Mouse (Mus musculus): ENCODE data around the gene Arhgap23. TPM values are rescaled to one million over a fixed set of nuclear protein-coding genes. Genes with fewer than 3 reads are reported as not detected.

The Arhgap23 gene
- 25.6 and 31.5 TPM in 2 replicates for polyA plus RNA-seq (2012; rRNA removed)

DNA sequence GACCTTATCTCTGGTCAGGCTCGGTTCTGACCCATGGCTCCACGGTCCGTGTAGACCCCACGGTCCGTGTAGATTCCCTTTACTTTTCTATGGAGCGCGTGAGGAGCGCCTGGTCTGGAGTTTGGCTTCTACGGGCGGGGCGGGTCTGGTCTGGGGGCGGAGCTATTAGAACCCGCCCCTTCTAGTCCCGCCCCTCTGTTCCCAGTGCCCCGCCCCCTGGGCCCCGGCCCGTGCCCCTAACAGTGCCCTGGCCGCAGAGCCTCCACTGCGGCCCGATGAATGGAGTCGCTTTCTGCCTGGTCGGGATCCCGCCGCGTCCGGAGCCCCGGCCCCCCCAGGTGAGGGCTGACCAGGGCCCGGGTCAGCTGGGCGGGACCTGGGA lies at the start of gene Arhgap23:
Arhgap23 (plus strand) TSS at position 204 of the 382 bp plus-strand sequence.
- no peak for DNase-seq (ENCODE audit: low read depth)

DNA sequence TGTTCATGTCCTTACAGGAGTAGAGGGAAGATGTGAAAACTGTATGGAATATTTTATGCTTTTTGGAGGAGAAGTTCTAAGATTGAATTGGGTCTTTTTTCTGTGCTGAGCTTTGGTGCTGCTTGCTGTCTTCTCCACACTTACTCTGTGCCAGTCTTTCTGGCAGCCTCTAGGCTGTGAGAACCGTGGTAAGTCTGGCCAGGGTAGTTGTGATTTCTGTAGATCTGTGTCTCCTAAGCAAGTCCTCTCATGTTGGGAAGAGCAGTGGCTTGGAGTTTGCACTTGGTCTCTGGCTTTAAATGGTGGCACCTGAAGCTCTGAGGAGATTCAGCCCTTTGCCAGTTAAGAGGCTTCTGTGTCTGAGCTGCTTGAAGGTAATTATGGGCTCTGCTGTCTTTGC lies 49.8 kb upstream of the Arhgap23 start:
- no peak for DNase-seq (ENCODE audit: low read depth)

DNA sequence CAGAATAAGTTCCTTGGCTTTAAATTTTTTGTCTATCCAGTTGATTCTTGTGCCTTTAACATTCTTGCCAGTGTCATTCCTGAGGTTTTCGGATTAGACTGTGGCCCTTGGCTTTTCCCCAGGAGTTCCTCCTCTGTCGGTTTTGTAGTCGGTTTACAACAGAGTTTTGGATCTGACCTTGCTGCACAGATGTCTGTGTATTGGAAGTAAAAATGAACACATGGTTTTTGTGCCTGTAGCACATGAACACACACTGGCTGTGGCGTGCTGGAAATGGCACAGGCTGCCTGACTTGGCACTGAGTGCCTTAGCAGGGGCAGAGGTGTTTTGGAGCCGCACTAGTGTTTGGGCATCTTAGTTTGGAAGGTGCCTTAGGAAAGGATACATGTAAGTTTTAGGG lies 46.8 kb upstream of the Arhgap23 start:
- DNase-seq (ENCODE audit: low read depth): no peak

DNA sequence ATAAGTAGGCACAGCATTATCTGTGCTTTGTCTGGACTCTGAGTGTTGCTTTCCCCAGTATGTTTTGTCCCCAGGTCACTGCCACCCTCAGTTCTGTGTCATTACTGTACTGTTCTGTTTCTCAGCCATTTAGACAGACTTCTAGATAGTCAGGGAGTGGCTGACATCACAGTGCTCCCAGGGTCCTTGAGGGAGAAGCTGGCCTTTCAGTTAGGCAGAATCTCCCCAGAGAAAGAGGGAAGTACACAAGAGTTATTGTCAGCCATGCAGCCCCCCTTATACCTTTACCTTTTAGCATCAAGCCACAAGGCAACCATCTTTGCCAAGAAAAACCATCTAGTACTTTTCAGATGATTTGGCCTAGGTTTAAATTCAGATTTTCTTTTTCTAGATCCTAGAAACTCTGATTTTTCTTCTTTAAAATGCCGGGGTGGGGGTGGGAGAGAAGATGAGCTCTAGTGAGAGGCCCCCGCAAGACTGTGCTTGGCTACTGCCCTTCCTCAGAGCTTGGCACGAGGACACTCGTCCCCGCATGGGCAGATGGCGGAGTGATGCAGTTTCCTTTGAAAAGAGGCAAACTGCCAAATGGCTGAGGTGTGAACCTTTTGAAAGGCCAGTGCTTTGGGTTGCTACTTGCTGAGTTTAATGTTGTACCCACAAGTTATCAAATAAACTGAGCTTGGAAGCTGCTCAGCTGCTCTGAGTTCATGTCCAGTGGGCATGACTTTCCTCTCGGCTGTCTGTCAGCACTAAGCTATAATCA lies 44.8 kb upstream of the Arhgap23 start:
- no peak for DNase-seq (ENCODE audit: low read depth)

DNA sequence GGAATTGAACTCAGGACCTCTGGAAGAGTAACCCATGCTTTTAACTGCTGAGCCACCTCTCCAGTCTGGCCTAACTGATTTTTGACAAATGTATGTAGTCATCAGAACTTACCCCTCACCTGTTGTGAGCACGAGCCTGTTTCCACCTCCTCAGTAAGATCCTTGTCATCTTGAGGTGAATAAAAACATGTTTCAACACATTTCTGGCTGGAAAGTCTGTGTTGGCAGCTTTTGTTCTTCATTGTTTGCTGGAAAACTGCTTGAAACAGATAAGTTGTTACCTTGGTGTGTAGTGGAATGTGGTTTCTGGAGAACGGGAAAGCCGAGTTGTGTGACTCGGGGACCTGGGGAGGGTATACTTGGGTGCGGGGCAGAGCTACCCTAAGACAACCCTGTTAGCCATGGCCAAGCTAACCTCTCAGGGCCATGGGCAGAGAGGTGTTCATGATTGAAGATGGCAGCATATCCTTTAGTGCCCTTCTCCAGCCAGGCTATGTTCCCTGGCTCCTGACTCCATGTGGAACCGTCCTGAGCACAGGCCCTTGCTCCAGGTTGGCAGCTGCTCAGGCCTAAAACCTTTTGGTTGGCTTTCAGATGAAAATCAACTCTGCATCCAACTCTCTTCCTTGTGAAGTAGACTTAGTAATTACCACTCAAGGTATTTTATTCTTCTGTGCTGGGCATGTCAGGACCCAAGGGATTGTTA lies 43.0 kb upstream of the Arhgap23 start:
- peak; percentile 90 for DNase-seq (ENCODE audit: low read depth)

DNA sequence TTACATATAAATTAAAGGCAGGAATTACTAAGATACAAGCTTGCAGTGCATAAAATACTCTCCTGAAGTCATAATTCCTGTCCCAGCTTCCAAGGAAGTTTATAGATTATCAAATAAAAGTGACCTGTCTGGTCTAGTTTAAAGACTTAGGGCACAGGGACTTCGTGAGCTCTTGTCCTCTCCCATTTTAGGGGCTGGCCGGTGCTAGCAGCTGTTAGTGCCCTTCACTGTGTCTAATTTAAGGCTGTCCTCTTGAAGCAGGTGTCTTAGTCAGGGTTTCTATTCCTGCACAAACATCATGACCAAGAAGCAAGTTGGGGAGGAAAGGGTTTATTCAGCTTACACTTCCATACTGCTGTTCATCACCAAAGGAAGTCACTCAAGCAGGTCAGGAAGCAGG lies 41.9 kb upstream of the Arhgap23 start:
- no peak for DNase-seq (ENCODE audit: low read depth)

DNA sequence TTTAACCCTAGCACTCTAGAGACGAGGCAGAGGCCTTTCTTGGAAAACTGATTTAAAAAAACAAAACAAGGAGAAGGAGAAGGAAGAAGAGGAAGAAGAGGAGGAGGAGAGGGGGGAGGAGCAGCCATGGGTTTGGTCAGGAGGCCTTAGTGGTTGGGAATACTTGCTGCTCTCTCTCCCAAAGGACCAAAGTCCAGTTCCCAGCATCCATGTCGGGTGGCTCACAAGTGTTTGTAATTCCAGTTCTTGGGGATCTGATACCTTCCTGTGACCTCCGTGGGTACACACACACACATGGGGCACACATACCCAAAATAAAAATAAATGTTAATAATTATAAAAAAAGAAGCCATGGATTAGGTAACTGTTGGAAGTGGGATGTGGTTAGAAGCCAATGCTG lies 35.3 kb upstream of the Arhgap23 start:
- no peak for DNase-seq (ENCODE audit: low read depth)

DNA sequence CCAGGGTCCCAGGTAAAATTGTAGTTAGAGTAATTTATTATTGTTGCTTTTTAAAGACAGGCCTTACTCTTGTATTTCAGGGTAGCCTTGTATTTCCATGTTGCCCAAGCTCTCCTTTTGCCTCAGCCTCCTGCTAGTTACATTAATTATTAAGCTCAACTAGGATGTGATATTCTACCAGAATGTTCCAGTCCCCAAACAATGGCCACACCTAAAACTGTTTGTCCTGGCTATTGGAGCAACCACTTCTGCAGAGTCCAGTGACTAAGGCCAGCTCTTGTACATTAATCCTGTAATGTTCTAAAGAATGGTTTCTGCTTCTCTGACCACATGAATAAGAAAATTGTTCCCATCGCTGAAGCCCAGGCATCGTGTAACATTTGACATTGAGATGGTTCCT lies 32.3 kb upstream of the Arhgap23 start:
- no peak for DNase-seq (ENCODE audit: low read depth)

DNA sequence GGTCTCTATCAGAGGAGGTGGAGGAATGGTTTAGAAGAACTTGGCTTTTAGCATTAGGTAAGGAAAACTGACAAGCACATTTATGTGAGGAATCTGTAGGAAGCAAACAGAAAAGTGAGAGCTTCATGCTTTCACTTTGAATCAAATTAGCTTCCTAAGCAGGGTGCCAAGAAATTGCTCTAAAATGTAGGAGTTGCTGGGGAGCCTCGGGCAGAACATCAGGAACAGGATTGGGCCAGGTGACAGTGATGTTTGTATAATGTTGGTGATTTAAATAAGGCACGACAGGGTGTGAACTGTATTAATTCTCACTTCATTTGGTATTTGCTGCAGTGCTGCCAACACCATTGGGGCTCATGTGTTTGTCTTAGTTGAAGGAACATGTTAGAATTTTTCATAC lies 31.6 kb upstream of the Arhgap23 start:
- no peak for DNase-seq (ENCODE audit: low read depth)

DNA sequence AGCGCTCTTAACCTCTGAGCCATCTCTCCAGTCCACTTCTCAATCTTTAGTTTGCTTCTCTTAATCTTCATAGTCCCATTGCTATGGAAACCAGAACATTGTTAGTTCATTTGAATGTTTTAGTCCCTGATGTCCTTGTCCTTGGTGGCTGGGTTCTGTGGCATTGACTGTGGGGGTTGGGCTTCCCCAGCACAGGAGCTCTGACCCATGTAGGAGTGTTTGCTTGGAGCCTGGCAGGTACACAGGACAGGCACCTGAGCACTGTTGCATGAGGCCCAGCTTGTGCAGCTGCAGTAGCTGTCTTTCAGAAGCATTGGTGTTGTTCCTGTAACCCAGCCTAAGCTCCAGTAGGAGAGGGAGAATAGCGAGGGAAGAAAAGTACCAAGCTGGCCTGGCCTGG lies 27.5 kb upstream of the Arhgap23 start:
- no peak for DNase-seq (ENCODE audit: low read depth)

DNA sequence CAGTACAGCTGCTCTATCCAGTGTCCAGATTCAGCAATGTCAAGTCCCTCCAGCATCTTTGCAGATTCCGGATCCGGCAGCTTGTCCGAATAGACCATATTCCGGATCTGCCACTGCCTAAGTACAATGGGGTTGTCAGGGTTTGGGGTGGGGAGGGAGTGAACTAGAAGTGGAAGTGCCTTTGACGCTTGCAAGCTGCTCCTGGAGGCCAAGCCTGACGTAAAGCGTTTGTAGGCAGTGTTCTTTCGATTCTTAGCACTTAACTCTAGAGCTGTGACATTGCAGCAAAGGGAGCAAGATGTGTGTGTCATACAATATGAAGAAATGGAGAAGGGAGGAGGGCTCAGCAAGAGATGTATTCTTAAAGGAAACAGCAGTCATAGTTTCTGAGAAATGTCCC lies 26.2 kb upstream of the Arhgap23 start:
- DNase-seq (ENCODE audit: low read depth): no peak

DNA sequence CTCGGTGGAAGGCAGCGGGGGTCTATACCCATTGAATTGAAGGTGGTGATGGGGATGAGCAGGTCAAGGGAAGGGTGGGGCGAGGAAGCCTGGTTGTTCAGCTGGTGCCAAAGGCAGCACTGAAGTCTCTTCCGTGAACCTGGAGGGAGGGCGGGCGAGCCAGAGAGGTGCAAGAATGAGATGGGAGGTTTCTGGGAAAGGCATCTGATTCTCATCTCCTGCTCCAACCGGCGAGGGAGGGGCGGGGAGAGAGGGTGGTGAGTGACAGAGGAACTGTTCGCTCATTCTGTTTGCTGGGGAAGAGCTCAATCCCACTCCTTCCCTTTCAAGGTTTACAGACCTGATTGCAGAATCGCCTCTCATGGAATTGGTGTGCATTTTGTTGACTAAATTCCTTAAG lies 21.7 kb upstream of the Arhgap23 start:
- DNase-seq (ENCODE audit: low read depth): no peak

DNA sequence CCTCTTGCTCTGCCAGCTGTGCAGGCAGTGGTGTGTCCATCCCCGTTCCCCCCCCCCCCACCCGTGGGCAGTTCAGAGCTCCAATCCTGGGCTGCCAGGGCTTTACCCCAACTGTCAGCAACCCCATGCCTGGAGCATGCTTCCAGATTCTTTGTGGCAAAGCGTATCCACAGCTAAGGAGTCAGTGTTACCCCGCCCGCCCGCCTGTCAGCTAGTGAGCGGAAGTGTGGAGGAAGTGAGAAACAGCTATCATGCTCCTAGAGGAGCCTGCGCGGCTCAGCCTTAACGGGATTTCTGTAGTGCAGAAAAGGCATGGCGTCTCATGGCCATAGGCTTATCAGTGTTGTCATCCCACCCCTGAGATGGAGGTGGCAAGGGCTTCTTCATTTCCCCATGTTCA lies 21.2 kb upstream of the Arhgap23 start:
- DNase-seq (ENCODE audit: low read depth): no peak

DNA sequence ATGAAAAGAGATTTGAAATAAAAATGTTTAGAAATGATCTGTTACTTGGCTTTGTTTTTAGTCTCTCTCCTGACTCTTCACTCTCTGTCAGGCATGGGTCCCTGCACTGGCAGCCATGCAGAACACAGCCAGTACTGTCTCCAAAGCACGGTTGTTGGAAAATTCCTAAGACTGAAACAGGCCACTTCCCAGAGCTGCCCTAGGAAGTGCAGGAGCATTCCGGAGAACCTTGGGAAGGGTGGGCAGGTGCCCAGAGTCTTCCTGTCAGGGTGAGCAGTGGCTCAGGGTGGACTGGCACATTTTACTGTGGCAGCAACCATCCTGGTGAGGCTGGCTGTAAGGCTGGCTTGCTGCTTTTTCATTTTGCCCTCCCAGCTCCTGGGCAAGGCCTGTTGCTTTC lies 16.8 kb upstream of the Arhgap23 start:
- DNase-seq (ENCODE audit: low read depth): no peak

DNA sequence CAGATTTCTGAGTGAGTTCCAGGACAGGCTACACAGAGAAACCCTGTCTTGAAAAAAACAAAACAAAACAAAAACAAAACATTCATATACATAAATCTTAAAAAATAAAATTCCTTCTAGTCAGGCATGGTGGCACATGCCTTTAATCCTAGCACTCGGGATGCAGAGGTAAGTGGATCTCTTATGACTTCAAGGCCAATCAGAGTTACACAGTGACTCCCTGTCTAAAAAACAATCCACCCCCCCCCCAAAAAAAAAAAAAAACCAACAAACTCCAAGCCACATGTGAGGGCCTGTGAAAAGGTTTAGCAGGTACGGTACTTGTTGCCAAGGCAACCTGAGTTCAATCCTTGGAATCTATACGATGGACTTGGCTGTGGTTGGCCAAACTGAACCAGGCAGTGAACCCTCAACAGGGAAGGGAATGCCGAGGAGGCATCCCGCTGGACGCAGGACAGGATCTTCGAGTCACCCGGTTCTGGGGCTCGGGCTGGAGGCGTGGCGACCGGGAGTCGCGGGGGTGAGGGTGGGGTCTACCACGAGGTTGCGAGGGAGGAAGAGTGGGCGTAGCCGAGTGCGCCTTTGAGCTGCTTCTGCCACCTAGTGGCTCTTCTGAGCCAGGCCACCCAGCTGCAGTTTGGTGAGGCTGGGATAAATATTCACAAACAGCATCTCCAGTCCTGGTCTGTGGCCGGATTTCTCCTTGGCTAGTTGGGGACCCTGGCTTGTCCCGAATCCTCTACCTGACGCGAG lies 15.2 kb upstream of the Arhgap23 start:
- no peak for DNase-seq (ENCODE audit: low read depth)

DNA sequence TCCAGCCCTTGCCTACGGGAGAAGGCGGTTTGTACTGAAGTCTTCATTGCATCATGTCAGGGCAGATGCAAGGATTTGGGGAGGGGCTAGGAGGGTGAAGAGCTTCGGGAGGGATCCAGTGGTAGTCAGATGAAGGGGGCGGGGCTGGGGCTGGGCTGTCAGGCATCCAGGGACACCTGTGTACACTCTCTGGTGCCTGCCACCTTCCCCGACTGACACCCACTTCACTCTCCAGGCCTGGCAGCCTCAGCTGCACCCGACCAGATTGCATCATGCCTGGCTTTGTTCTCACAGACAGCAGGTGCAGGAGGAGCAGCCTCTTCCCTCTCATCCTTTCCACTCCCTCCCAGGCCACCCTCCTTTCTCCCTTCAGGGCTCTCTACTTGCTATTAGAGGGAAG lies 14.3 kb upstream of the Arhgap23 start:
- no peak for DNase-seq (ENCODE audit: low read depth)

DNA sequence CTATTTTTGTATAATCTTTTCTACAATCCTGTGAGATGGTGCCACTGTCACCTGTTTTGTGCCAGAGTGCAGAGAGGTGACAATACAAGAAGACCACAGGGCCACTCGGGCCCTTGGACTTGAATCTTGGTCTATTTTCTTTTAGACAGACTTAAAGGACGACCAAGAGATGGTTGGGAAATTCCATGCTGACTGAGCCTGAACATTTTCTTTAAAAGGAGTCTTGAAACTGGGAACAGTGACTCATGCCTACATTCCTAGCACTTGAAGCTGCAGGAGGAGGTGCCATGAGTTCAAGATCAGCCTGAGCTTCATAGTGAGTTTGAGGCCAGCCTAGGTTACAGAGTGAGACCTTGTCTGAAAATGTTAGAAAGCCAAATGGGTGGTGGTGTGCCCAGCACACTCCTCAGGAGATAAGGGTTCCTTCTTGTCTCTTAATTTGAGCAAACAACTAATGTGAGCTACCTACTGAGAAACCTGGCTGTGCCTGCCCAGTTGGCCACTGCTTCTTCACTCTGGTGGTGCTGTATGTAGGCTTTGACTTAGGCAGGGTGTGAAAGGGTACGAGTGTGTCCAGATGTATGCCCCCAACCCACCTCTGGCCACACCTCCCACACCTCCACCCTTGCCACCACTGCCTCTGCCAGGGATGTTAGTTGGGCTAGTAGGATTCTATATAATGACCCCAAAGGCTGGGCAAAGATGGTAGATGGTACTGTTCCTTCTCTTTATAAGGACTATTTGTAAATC lies 13.5 kb upstream of the Arhgap23 start:
- no peak for DNase-seq (ENCODE audit: low read depth)

DNA sequence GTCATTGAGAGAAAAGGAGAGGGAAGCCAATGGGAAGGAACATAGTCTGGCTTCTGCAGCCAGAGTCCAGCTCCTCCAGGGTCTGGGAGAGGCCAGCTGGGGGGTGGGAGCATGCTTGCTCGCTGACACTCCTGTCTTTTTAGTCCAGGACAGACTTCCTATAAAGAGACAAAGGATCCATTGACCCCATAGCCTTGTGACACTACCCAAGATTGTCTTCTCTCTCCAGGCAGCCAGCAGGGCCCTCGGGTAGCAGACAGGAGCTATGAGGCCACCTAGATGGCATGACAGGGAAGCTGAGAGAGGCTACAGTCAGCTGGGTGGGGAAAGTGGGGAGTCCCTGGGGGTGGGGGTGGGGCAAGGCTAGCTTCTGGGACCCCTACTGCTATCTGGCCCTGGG lies 12.6 kb upstream of the Arhgap23 start:
- DNase-seq (ENCODE audit: low read depth): no peak

DNA sequence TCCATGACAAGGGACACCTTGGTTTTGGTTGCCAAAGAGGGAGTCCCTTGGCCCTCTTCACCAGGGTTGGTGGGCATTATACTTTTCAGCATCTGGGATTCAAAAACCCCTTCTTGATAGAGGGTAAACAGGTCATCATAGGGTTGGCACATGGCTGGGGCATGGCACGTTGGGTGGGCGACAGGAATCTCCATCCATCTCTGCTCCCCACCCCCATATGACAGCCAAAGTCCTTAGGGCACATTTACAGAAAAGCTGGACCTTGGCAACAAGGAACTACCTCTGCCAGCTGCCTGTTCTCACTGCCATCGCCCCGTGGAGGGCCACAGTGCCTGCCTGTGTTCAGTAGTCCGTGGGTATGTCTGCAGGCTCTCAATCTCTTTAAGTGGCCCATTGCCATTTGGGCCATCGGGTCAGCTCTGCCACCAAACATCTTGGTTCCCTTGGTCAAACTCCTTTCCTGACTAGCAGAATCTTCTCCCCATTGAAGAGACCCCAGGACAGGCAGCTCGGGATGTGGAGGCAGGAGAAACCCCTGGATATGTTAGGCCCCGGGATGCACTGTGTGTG lies 11.6 kb upstream of the Arhgap23 start:
- DNase-seq (ENCODE audit: low read depth): no peak

DNA sequence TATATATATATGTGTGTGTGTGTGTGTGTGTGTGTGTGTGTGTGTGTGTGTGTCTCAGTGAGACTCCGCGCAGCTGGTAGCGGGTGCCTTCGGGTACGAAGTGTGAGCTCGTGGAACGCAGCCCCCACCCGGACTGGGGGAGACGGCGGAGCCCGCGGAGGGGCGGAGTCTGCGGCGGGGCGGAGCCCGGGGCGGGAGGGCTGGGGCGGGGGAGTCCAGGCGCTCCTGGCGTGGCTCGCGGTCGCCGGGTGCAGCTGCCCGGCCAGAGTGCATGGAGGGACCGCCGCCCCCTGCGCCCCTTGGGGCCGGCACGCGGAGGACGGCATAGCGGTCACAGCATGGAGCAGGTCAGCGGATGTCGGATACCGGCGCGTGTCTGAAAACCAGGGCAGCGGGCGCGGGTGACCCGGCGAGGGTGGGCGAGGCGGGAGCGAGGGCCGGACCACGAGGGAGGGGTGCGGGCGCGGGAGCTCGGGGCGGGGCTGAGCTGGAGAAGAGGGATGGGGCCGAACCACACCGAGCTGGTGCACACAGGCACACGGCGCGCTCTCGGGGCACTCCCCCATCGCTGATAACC lies 11.1 kb upstream of the Arhgap23 start:
- DNase-seq (ENCODE audit: low read depth): no peak

DNA sequence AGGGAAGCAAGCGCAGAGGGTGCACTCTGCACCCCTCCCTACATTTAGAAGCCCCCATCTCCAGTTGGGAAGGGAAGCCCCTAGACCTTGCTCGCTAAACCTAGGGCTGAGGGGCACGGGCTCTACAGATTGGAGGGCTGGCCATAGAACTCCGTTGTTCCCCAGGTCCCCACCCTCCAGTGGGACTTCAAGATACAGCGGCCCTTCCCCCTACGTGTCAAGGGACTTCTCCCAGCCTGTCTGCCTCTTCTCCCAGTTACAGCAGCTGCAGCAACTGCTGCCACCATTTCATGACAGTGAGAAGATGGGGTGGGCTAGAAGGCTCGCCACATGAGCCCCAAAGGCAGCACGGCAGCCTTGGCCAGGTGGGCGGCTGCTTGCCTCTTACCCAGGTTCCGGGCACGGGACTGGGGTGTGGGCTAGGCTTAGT lies 10.6 kb upstream of the Arhgap23 start:
- no peak for DNase-seq (ENCODE audit: low read depth)
